Mouse (Mus musculus) neural tube, embryonic 12.5 days (tissue): ENCODE results near the gene Pde4dip. TPM values are rescaled to one million over a fixed set of nuclear protein-coding genes. Genes with fewer than 3 reads are reported as not detected.

Source experiments
- ATAC-seq: fragments of 200-750 bp; cut with Nextera tagmentation; 2 replicates; pipeline ENCODE4 v1.8.0; 2017; ENCODE audit warnings: low read depth, mild to moderate bottlenecking, moderate TSS enrichment, moderate library complexity; ENCODE audit not compliant: low FRiP score
- H3K27ac ChIP-seq: fragments of 300-500 bp; sonication (generic); 2 replicates; pipeline ENCODE4 v1.5.1; 2016
- H3K27me3 ChIP-seq: fragments of 300-500 bp; sonication (generic); replicated peaks from 2 replicates; pipeline ENCODE4 v1.6.1; 2016; ENCODE audit warnings: mild to moderate bottlenecking
- H3K36me3 ChIP-seq: fragments of 300-500 bp; sonication (generic); 2 replicates; pipeline ENCODE4 v1.6.1; 2016; ENCODE audit warnings: mild to moderate bottlenecking
- H3K4me1 ChIP-seq: fragments of 300-500 bp; sonication (generic); 2 replicates; pipeline ENCODE4 v1.6.1; 2016
- H3K4me2 ChIP-seq: fragments of 300-500 bp; sonication (generic); replicated peaks from 2 replicates; pipeline ENCODE4 v1.6.1; 2016; ENCODE audit warnings: mild to moderate bottlenecking
- H3K4me3 ChIP-seq: fragments of 300-500 bp; sonication (generic); 2 replicates; pipeline ENCODE4 v1.5.1; 2016
- H3K9ac ChIP-seq: fragments of 300-500 bp; sonication (generic); 2 replicates; pipeline ENCODE4 v1.6.1; 2016; ENCODE audit warnings: mild to moderate bottlenecking
- H3K9me3 ChIP-seq: fragments of 300-500 bp; sonication (generic); 2 replicates; pipeline ENCODE4 v1.6.1; 2016; ENCODE audit warnings: mild to moderate bottlenecking
- WGBS: fragments of 180-500 bp; shearing (Covaris S2); methylation state at CpG from one replicate; pipeline ENCODE4 v1.1.7; 2016; 5-methylcytosine and 5-hydroxymethylcytosine counted together
- polyA plus RNA-seq: library from polyadenylated mRNA; unstranded; fragments of >200 nt; fragmentation: Nextera tagmentation; extraction: Ambion mirVana; gene quantifications from 2 replicates; pipeline ENCODE4 v1.2.1, GENCODE M21; 2016

Pde4dip gene
- polyA plus RNA-seq, 1 experiment from 2014 or later = 60.1 TPM

GRCm38 (mm10) chr3:97665525-97665924, 223.0 kb downstream of the Pde4dip start:
- ATAC-seq = no peak
- Histone ChIP-seq H3K4me1 (no peaks in the 10 kb centered on the region), H3K9ac (no peak overlapping the region), H3K9me3 (no peaks in the 10 kb centered on the region), H3K4me2 (no peak overlapping the region), H3K27ac (no peak overlapping the region), H3K4me3 (no peak overlapping the region), H3K36me3 (peaks cover 39% of the 10 kb centered on the region), H3K27me3 (no peaks in the 10 kb centered on the region)
- 91% methylated on average over 9 of the region's 9 CpGs for WGBS

DNA sequence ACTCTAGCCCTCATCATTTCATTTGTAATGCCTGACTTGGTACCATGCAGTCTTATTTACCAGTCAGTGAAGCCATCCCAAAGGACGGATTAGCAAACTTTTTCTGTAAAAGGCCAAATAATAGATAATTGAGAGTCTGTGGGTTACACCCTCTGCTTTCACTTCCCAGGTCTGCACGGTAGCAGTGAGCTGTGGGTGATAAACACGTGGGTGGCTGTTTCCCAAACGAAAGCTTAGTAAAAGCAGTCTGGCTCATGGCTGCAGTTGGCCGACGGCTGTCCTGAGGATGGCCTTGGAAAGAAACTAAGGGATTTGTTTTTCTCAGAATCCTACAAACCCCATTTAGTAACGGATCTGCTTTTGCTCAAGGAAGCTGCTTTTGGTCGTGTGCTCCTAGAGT, 227.3 kb downstream of the Pde4dip start:
- no peak overlapping the region for H3K9ac ChIP-seq
- H3K4me3 ChIP-seq = no peak overlapping the region
- 0 out of 2 replicates have a peak, but pooled peaks cover 12% of the 10 kb centered on the region for H3K4me1 ChIP-seq
- no peak overlapping the region for H3K4me2 ChIP-seq
- 75% methylated on average over 8 of the region's 8 CpGs for WGBS
- no peaks in the 10 kb centered on the region for H3K27me3 ChIP-seq
- no peak for ATAC-seq
- no peak overlapping the region for H3K27ac ChIP-seq
- no peaks in the 10 kb centered on the region for H3K9me3 ChIP-seq
- 0 out of 2 replicates have a peak, but pooled peaks cover 10% of the 10 kb centered on the region for H3K36me3 ChIP-seq

DNA sequence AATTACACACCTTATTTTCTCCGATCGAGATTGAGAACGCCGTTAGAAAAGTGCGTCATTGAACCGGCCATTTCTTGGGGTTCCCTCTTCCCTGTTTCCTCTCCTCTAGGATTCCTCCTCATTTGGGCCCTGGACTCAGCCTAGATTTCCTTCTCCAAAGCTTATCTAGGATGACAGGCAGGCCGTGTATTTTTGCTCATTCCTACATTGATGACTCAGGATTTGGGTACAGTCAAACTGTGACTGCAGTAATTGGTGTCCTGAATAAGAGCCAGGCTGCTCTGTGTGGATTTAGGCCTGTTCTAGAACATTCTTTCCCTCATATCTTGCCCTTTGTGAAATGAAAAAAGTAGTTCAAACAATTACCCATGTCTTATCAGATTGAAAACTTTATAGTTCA, 228.8 kb downstream of the Pde4dip start:
- Histone ChIP-seq H3K36me3 (0 out of 2 replicates have a peak, but pooled peaks cover 9% of the 10 kb centered on the region), H3K27me3 (no peaks in the 10 kb centered on the region), H3K4me3 (no peak overlapping the region), H3K4me1 (0 out of 2 replicates have a peak, but pooled peaks cover 12% of the 10 kb centered on the region), H3K9me3 (no peaks in the 10 kb centered on the region), H3K27ac (no peak overlapping the region), H3K4me2 (peak overlapping the region; percentile 73), H3K9ac (no peak overlapping the region)
- no peak for ATAC-seq
- WGBS = 63% methylated on average over 7 of the region's 7 CpGs

GRCm38 (mm10) chr3:97658426-97659193, 229.9 kb downstream of the Pde4dip start:
- Histone ChIP-seq H3K4me2 (peak overlapping the region; percentile 73), H3K9ac (peak overlapping the region; percentile 75), H3K4me1 (0 out of 2 replicates have a peak, but pooled peaks cover 12% of the 10 kb centered on the region), H3K36me3 (0 out of 2 replicates have a peak, but pooled peaks cover 4% of the 10 kb centered on the region), H3K27ac (no peak overlapping the region), H3K27me3 (no peaks in the 10 kb centered on the region), H3K4me3 (peak overlapping the region; percentile 84), H3K9me3 (no peaks in the 10 kb centered on the region)
- under 1% methylated on average over 41 of the region's 50 CpGs for WGBS
- ATAC-seq = peak; percentile 70

- H3K4me1 ChIP-seq = 0 out of 2 replicates have a peak, but pooled peaks cover 12% of the 10 kb centered on the region
- no peaks in the 10 kb centered on the region for H3K9me3 ChIP-seq
- no peak within 1 kb of the TSS for H3K27ac ChIP-seq
- 0 out of 2 replicates have a peak, but pooled peaks cover 3% of the 10 kb centered on the region for H3K36me3 ChIP-seq
- peak within 1 kb of the TSS; percentile 84 for H3K4me3 ChIP-seq
- H3K4me2 ChIP-seq = peak within 1 kb of the TSS; percentile 73
- WGBS = 2% methylated on average over 51 of the region's 51 CpGs
- ATAC-seq = peak; percentile 95
- peak within 1 kb of the TSS; percentile 75 for H3K9ac ChIP-seq
- H3K27me3 ChIP-seq = no peaks in the 10 kb centered on the region
Observed at GRCm38 (mm10) chr3:97657655-97658411, 230.7 kb downstream of the Pde4dip start, which contains the start of gene Prkab2. Gene Prkab2 (plus strand): TSS chr3:97658193.

GRCm38 (mm10) chr3:97654901-97655300, 233.6 kb downstream of the Pde4dip start:
- ATAC-seq = no peak
- H3K9ac ChIP-seq = no peak overlapping the region
- 0 out of 2 replicates have a peak, but pooled peaks cover 12% of the 10 kb centered on the region for H3K4me1 ChIP-seq
- H3K4me2 ChIP-seq = no peak overlapping the region
- H3K27me3 ChIP-seq = no peaks in the 10 kb centered on the region
- 85% methylated on average over 8 of the region's 8 CpGs for WGBS
- H3K36me3 ChIP-seq = no peaks in the 10 kb centered on the region
- no peak overlapping the region for H3K27ac ChIP-seq
- no peak overlapping the region for H3K4me3 ChIP-seq
- no peaks in the 10 kb centered on the region for H3K9me3 ChIP-seq

- no peaks in the 10 kb centered on the region for H3K27me3 ChIP-seq
- 90% methylated on average over 5 of the region's 5 CpGs for WGBS
- no peaks in the 10 kb centered on the region for H3K36me3 ChIP-seq
- H3K27ac ChIP-seq = no peak overlapping the region
- no peak overlapping the region for H3K4me3 ChIP-seq
- no peaks in the 10 kb centered on the region for H3K9me3 ChIP-seq
- ATAC-seq = no peak
- no peak overlapping the region for H3K4me2 ChIP-seq
- H3K9ac ChIP-seq = no peak overlapping the region
- H3K4me1 ChIP-seq = 0 out of 2 replicates have a peak, but pooled peaks cover 3% of the 10 kb centered on the region
Observed at GRCm38 (mm10) chr3:97653781-97654180, 234.7 kb downstream of the Pde4dip start.

DNA sequence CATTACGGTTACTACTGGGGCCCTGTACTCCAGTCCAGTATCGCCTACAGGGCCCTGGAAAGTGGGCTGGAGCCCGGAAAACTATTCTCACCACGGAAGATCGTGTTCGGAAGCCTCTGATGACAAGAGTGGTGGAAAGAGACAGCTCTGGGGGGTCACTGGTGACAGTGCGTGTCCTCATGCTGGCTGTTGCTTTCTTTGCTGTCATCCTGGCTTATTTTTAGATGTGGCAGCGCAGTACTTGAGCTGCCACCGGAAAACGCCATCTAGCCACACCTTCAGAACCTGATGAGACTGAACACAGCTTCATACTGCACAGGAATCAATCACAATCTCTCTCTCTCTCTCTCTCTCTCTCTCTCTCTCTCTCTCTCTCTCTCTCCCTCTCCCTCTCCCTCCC, 236.9 kb downstream of the Pde4dip start:
- no peaks in the 10 kb centered on the region for H3K9me3 ChIP-seq
- no peaks in the 10 kb centered on the region for H3K27me3 ChIP-seq
- no peaks in the 10 kb centered on the region for H3K4me1 ChIP-seq
- H3K27ac ChIP-seq = no peak overlapping the region
- ATAC-seq = no peak
- WGBS = 88% methylated on average over 10 of the region's 10 CpGs
- no peaks in the 10 kb centered on the region for H3K36me3 ChIP-seq
- H3K4me3 ChIP-seq = no peak overlapping the region
- H3K9ac ChIP-seq = no peak overlapping the region
- H3K4me2 ChIP-seq = no peak overlapping the region

DNA sequence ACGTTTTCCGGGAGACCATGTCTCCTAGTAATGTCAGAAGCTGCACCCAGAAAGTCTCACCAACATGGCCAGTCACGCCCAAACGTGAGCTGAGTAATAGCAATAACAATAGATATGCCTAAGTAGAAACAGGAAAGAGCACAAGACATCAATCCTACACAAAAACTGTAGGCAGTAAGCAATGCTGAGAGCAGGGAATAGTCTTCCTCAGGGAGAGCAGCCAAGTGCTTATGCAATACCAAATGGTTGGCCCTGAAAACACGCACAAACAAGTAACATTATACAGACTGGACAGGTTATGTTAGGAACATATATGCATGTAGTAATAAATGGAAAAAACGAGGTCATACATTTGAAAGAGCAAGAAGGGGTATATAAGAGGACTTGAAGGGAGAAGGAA, 239.0 kb downstream of the Pde4dip start:
- ATAC-seq = no peak
- no peaks in the 10 kb centered on the region for H3K27me3 ChIP-seq
- H3K4me2 ChIP-seq = no peak overlapping the region
- no peaks in the 10 kb centered on the region for H3K9me3 ChIP-seq
- H3K4me1 ChIP-seq = no peaks in the 10 kb centered on the region
- WGBS = 75% methylated on average over 6 of the region's 6 CpGs
- H3K27ac ChIP-seq = no peak overlapping the region
- H3K9ac ChIP-seq = no peak overlapping the region
- H3K36me3 ChIP-seq = no peaks in the 10 kb centered on the region
- H3K4me3 ChIP-seq = no peak overlapping the region

DNA sequence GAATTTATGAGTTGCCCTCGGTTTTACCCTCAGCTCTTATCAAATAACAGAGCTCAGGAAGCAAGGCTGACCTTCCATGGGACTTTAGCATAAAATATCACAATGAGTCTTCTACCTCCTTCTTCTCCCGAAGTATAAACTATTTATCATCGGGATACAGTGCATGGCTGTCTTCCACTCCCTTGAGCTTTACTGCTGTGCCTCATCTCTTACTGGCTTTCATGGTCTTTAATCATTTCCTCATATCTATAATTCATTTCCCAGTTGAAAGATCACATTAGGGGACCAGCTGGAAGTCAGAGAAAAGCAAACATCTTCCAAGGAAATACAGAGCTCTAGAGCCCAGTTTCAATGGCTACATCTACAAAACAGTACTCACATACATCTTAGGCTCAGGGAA, 239.5 kb downstream of the Pde4dip start:
- Histone ChIP-seq H3K9ac (no peak overlapping the region), H3K4me3 (no peak overlapping the region), H3K4me2 (no peak overlapping the region), H3K36me3 (no peaks in the 10 kb centered on the region), H3K4me1 (no peaks in the 10 kb centered on the region), H3K27me3 (no peaks in the 10 kb centered on the region), H3K27ac (no peak overlapping the region), H3K9me3 (no peaks in the 10 kb centered on the region)
- no peak for ATAC-seq
- 75% methylated on average over 3 of the region's 3 CpGs for whole genome bisulfite sequencing

- no peak for ATAC-seq
- 54% methylated on average over 1 of the region's 1 CpGs for WGBS
- Histone ChIP-seq H3K36me3 (no peaks in the 10 kb centered on the region), H3K4me1 (no peaks in the 10 kb centered on the region), H3K4me2 (no peak overlapping the region), H3K27me3 (no peaks in the 10 kb centered on the region), H3K27ac (no peak overlapping the region), H3K9ac (no peak overlapping the region), H3K4me3 (no peak overlapping the region), H3K9me3 (no peaks in the 10 kb centered on the region)
Observed at GRCm38 (mm10) chr3:97648518-97648917, 240.0 kb downstream of the Pde4dip start.

- no peak overlapping the region for H3K4me3 ChIP-seq
- no peaks in the 10 kb centered on the region for H3K9me3 ChIP-seq
- no peak overlapping the region for H3K27ac ChIP-seq
- H3K4me2 ChIP-seq = no peak overlapping the region
- no peak overlapping the region for H3K9ac ChIP-seq
- H3K36me3 ChIP-seq = no peaks in the 10 kb centered on the region
- H3K27me3 ChIP-seq = no peaks in the 10 kb centered on the region
- 82% methylated on average over 9 of the region's 9 CpGs for WGBS
- no peak for ATAC-seq
- H3K4me1 ChIP-seq = no peaks in the 10 kb centered on the region
Observed at GRCm38 (mm10) chr3:97642001-97642400, 246.5 kb downstream of the Pde4dip start.
